Mouse (Mus musculus) gastrocnemius, postnatal 10 days (tissue): ENCODE results near the gene Mybpc2. TPM values are rescaled to one million over a fixed set of nuclear protein-coding genes. Genes with fewer than 3 reads are reported as not detected.

Experiments
- DNase-seq: peaks from one replicate; pipeline ENCODE4 v3.0.0; 2021; ENCODE audit warnings: mixed read lengths
- microRNA-seq, 2 experiments: library from miRNA; unstranded; fragments of <30 nt; microRNA quantifications; one replicate each; pipeline ENCODE4 v1.2.0; 2021
- total RNA-seq, 2 experiments: library from RNA; stranded (reverse); gene quantifications; 2 replicates each; pipeline ENCODE4 v1.2.3; 2021

Gene Mybpc2
- total RNA-seq, 2 experiments from 2014 or later: 2,219 to 2,666 TPM

DNA sequence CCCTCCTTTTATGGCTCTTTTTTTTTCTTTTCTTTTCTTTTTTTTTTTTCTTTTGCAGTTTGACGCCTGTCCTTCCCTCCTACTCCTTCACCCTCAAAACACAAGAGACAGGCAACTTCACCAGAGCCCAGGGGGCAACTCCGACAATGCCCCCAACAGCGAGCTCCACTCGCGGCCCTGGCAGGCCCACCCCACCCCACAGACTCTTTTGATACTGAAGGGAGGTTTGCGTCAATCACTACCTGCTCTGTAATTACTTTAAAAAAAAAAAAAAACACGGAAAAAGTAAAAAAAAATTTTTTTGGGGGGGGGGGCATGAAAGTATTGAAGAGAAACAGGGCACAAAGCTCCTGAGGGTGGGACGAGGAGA, 61.4 kb downstream of the Mybpc2 start:
- DNase-seq: no peak

DNA sequence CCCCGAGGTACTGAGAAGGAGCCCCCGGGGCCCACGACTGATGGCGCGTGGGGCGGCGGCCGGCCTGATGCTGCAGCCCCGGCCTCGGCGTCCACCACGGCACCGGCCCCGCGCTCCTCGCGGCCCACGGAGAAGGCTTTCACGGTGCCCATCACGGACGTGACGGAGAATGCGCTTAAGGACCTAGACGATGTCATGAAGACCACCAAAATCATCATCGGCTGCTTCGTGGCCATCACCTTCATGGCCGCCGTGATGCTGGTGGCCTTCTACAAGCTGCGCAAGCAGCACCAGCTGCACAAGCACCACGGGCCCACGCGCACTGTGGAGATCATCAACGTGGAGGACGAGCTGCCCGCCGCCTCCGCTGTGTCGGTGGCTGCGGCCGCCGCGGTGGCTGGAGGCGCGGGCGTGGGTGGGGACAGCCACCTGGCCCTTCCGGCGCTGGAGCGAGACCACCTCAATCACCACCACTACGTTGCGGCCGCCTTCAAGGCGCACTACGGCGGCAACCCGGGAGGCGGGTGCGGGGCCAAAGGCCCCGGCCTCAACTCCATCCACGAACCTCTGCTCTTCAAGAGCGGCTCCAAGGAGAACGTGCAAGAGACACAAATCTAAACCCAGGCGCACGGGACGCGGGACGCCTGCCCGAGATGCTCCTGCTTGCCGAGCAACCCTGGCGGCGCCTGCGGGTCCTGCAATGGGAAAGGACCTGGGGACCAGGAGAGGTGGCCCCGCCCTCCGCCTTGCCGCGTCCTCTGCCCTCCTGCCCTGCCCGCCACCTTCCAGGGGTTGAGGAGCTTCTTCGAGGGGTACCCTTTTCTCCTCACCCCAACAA, 62.0 kb downstream of the Mybpc2 start:
- peak; percentile 66 for DNase-seq

DNA sequence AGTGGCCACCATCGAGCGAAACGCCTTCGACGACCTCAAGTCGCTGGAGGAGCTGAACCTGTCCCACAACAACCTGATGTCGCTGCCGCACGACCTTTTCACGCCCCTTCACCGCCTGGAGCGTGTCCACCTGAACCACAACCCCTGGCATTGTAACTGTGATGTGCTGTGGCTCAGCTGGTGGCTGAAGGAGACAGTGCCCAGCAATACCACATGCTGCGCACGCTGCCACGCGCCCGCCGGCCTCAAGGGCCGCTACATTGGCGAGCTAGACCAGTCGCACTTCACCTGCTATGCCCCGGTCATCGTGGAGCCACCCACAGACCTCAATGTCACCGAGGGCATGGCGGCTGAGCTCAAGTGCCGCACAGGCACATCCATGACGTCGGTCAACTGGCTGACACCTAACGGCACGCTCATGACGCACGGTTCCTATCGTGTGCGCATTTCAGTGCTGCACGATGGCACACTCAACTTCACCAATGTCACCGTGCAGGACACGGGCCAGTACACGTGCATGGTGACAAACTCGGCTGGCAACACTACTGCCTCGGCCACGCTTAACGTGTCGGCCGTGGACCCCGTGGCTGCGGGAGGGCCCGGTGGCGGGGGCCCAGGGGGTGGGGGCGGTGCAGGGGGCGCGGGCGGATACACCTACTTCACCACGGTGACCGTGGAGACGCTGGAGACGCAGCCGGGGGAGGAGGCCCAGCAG, 62.8 kb downstream of the Mybpc2 start:
- no peak for DNase-seq

DNA sequence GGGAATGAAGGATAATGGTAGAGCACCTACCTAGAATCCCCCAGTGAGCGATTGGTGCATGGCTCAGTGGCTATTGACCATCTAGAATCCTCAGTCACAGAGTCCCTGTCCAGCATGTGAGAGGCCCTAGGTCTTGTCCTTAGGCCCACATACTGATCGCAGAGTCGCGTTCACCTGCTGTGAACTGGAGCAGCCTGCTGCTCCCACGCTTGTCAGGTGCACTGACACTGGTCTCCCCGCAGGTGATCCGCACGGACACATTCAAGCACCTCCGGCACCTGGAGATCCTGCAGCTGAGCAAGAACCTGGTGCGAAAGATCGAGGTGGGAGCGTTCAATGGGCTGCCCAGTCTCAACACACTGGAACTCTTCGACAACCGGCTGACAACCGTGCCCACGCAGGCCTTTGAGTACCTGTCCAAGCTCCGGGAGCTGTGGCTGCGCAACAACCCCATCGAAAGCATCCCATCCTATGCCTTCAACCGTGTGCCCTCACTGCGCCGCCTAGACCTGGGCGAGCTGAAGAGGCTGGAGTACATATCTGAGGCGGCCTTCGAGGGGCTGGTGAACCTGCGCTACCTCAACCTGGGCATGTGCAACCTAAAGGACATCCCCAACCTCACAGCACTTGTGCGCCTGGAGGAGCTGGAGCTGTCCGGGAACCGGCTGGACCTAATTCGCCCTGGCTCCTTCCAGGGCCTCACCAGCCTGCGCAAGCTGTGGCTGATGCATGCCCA, 63.5 kb downstream of the Mybpc2 start:
- no peak for DNase-seq

DNA sequence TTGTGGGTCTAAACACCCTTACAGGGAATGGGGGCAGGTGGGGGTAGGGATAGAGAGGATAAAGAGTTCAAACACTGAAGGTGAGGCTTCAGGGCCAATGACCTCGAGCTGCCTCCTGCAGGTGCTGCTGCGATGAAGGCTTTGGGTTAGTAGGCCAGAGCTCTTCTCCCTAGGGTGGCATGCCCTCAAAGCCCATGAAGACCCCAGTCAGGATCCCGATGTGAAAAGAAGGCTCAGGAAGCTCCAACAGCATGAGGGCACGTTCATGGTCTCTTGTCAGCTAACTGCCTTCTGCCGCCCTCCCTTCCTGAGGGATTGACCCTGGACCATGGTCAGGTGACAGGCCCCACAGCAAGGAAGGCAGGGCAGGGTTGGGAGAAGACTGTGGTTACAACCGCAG, 64.4 kb downstream of the Mybpc2 start:
- no peak for DNase-seq

DNA sequence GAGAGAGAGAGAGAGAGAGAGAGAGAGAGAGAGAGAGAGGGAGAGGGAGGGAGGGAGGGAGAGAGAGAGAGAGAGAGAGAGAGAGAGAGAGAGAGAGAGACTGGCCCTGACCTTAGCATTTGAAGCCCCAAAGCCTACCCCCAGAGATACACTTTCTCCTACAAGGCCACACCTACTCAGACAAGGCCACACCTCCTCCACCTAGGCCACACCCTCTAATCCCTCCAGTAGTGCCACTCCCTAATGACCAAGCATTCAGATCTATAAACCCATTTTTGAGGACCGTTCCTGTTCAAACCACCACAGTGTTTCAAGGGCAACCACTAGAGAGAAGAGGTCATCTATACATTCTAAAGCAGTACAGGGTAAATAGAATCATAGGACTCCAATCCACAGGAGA, 68.2 kb downstream of the Mybpc2 start:
- no peak for DNase-seq

DNA sequence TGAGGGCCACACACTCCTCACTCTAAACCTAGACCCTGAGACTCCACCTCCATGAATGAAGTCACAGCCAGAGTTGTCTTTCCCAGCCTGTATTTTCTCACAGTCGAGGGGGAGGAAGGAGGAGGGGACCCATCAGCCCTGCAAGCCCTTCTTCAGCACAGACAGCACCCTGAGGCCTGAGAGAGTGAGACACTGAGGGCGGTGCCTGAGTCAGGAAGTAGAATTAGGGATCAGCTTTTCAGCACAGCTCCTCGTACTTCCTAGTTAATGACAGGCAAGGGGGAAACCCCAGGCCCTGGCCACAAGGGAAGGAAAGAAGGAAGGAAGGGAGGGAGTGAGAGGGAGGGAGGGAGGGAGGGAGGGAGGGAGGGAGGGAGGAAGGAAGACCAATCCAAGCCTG, 71.2 kb downstream of the Mybpc2 start:
- DNase-seq: no peak

Small RNAs within 50 kb of the gene (microRNA-seq; reads per million reads assigned to microRNA genes)
- gene Mir7052 (0.64 to 1.0 reads per million in 2 experiments), gene Mir7053 (0 to 0.25 reads per million in 2 experiments)

Other genes with a start within 250 kb of the Mybpc2 start
- gene Clec11a, start 217.8 kb downstream of the Mybpc2 start, total RNA-seq: 1 to 10 TPM; 5.0 to 6.8 TPM
- gene Shank1, start 214.4 kb downstream of the Mybpc2 start, total RNA-seq: 1 to 10 TPM; 2.0 to 2.7 TPM
- gene Syt3, start 140.6 kb downstream of the Mybpc2 start, total RNA-seq: under 1 TPM; 0.38 to 0.41 TPM
- gene 1700008O03Rik, start 138.8 kb downstream of the Mybpc2 start, total RNA-seq: not detected
- 1 to 10 TPM; 1.9 to 2.5 TPM for gene Lrrc4b, start 95.6 kb downstream of the Mybpc2 start, total RNA-seq
- not detected for gene Aspdh, start 59.3 kb downstream of the Mybpc2 start, total RNA-seq
- 10 to 100 TPM; 61.5 to 68.3 TPM for gene Josd2, start 56.7 kb downstream of the Mybpc2 start, total RNA-seq
- 10 to 100 TPM; 50.8 to 52.6 TPM for gene Emc10, start 28.1 kb downstream of the Mybpc2 start, total RNA-seq
- 1 to 10 TPM; 4.3 to 5.7 TPM for gene Fam71e1, start 28.1 kb downstream of the Mybpc2 start, total RNA-seq
- gene Spib, start 7.4 kb upstream of the Mybpc2 start, total RNA-seq: 1 to 10 TPM in 1 of 2 experiments, not detected in 1; 1.2 TPM
- gene Pold1, start 24.2 kb upstream of the Mybpc2 start, total RNA-seq: 10 to 100 TPM in 1 of 2 experiments, 1 to 10 TPM in 1; 8.1 to 14.7 TPM
- gene Nr1h2, start 29.3 kb upstream of the Mybpc2 start, total RNA-seq: 10 to 100 TPM; 27.4 to 35.4 TPM
- under 1 TPM in 1 of 2 experiments, not detected in 1; 0.99 TPM for gene Napsa, start 47.7 kb upstream of the Mybpc2 start, total RNA-seq
- gene Kcnc3, start 66.0 kb upstream of the Mybpc2 start, total RNA-seq: 1 to 10 TPM; 1.4 to 1.6 TPM
- gene Myh14, start 146.2 kb upstream of the Mybpc2 start, total RNA-seq: 10 to 100 TPM; 21.4 to 23.3 TPM
- not detected for gene Izumo2, start 184.1 kb upstream of the Mybpc2 start, total RNA-seq
- gene Vrk3, start 223.8 kb upstream of the Mybpc2 start, total RNA-seq: 10 to 100 TPM; 16.7 to 18.5 TPM
- under 1 TPM in 1 of 2 experiments, not detected in 1; 0.29 TPM for gene Zfp473, start 226.4 kb upstream of the Mybpc2 start, total RNA-seq